Mouse (Mus musculus) embryonic facial prominence, embryonic 10.5 days (tissue): ENCODE results near the gene Canx. TPM values are rescaled to one million over a fixed set of nuclear protein-coding genes. Genes with fewer than 3 reads are reported as not detected.
"Not testable (repeated sequence)": the region's sequence is repeated elsewhere in the genome, so short reads cannot be mapped to it uniquely, and the experiment has no call there.

Source experiments
- DNase-seq: peaks from one replicate; pipeline ENCODE4 v3.0.0-alpha.2; 2017; ENCODE audit warnings: low spot score
- H3K27ac ChIP-seq: fragments of 300-500 bp; sonication (generic); replicated peaks from 2 replicates; pipeline ENCODE4 v1.5.1; 2016; ENCODE audit warnings: mild to moderate bottlenecking
- H3K27me3 ChIP-seq: fragments of 300-500 bp; sonication (generic); replicated peaks from 2 replicates; pipeline ENCODE4 v1.6.1; 2016; ENCODE audit warnings: low read depth, mild to moderate bottlenecking; ENCODE audit not compliant: poor library complexity, severe bottlenecking
- H3K36me3 ChIP-seq: fragments of 300-500 bp; sonication (generic); replicated peaks from 2 replicates; pipeline ENCODE4 v1.6.1; 2016; ENCODE audit warnings: mild to moderate bottlenecking, moderate library complexity
- H3K4me1 ChIP-seq: fragments of 300-500 bp; sonication (generic); 2 replicates; pipeline ENCODE4 v1.6.1; 2016
- H3K4me3 ChIP-seq: fragments of 300-500 bp; sonication (generic); 2 replicates; pipeline ENCODE4 v1.5.1; 2016; ENCODE audit warnings: mild to moderate bottlenecking, moderate library complexity
- H3K9me3 ChIP-seq: fragments of 300-500 bp; sonication (generic); 2 replicates; pipeline ENCODE4 v1.6.1; 2016; ENCODE audit warnings: mild to moderate bottlenecking
- WGBS: fragments of 180-500 bp; shearing (Covaris S2); methylation state at CpG from one replicate; pipeline ENCODE4 v1.1.7; 2016; 5-methylcytosine and 5-hydroxymethylcytosine counted together
- polyA plus RNA-seq: library from polyadenylated mRNA; unstranded; fragments of >200 nt; fragmentation: Nextera tagmentation; extraction: Ambion mirVana; gene quantifications from 2 replicates; pipeline ENCODE4 v1.2.1, GENCODE M21; 2016

Canx gene
- polyA plus RNA-seq, result 318 and 328 TPM in 2 replicates

DNA sequence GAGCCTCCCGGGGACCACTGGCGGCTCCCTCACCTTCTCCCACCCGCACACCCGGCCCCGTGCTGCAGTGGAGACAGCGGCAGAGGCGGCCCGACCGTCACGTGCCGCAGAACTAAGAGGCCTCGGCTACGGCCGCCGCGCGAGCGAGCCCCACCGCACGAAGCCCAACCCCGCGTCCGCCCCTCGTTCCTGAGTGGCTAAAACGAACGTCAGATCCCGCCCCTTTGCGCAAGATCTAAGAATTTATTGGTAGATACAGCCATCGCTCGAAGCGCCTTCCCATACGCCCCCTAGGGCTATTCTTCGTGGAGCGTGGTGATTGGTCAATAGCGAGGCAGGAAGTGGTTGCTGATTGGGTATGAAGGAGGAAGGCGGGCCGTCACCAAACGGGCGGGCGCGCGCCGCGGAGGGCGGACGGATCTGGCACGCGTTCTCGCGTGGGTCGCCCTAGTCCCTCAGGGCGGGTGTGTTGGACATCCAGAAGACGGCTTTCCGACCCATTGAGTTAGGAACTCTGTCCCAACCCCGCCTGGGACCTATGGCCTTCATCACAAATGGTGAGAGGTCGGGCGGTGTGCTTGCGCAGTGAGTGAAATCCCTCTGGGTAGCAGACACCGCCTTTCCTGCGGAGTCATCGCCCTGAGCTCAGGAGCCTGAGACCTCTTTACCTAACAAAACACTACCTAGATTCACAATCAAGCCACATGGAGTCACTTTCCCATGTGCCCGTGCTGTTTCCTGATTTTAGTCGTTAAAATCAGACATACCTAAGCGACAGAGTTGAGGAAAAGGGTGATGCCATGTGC, at the start of gene Canx:
Gene Canx (minus strand): TSS at position 178 of the 806 bp plus-strand sequence.
- H3K9me3 ChIP-seq, result no peaks in the 10 kb centered on the region
- peaks cover 30% of the 10 kb centered on the region for H3K36me3 ChIP-seq
- DNase-seq, result peak; percentile 99
- no peaks in the 10 kb centered on the region for H3K27me3 ChIP-seq
- under 1% methylated on average over 64 of the region's 64 CpGs for WGBS
- H3K4me1 ChIP-seq, result peaks cover 30% of the 10 kb centered on the region
- peak within 1 kb of the TSS; percentile 98 for H3K27ac ChIP-seq
- H3K4me3 ChIP-seq, result peak within 1 kb of the TSS; percentile 98

- Histone ChIP-seq H3K4me3 (no peak overlapping the region), H3K4me1 (peaks cover 26% of the 10 kb centered on the region), H3K36me3 (peaks cover 12% of the 10 kb centered on the region), H3K27me3 (peaks cover 6% of the 10 kb centered on the region), H3K9me3 (no peaks in the 10 kb centered on the region), H3K27ac (no peak overlapping the region)
- no peak for DNase-seq
- WGBS, result 91% methylated on average over 13 of the region's 13 CpGs
Observed at GRCm38 (mm10) chr11:50374286-50375015, 49.0 kb upstream of the Canx start.

DNA sequence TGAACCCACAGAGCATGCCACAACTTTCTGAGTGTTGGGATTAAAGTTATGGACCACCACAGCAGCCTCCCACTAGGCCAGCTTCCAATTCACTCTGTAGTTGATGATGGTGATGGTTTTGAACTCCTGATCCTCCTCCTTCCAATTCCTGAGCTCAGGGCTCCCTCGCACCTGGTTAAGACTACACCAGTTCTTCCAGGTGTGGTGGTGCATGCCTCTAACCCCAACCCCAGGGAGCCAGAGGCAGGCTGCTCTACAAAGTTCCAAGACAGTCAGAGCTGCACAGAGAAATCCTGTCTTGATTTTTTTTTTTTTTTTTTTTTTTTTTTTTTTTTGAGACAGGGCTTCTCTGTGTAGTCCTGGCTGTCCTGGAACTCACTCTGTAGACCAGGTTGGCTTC, 48.1 kb upstream of the Canx start:
- Histone ChIP-seq H3K36me3 (peaks cover 4% of the 10 kb centered on the region), H3K9me3 (no peaks in the 10 kb centered on the region), H3K4me3 (no peak overlapping the region), H3K27ac (no peak overlapping the region), H3K27me3 (peaks cover 6% of the 10 kb centered on the region), H3K4me1 (peaks cover 21% of the 10 kb centered on the region)
- no peak for DNase-seq
- 91% methylated on average over 1 of the region's 1 CpGs for WGBS

GRCm38 (mm10) chr11:50373086-50373485, 47.6 kb upstream of the Canx start:
- peaks cover 6% of the 10 kb centered on the region for H3K27me3 ChIP-seq
- no peaks in the 10 kb centered on the region for H3K9me3 ChIP-seq
- H3K36me3 ChIP-seq, result no peaks in the 10 kb centered on the region
- H3K4me3 ChIP-seq, result no peak overlapping the region
- H3K4me1 ChIP-seq, result peaks cover 21% of the 10 kb centered on the region
- no peak overlapping the region for H3K27ac ChIP-seq
- DNase-seq, result no peak

GRCm38 (mm10) chr11:50371911-50372310, 46.4 kb upstream of the Canx start:
- peaks cover 6% of the 10 kb centered on the region for H3K27me3 ChIP-seq
- peak overlapping the region; percentile 52 for H3K4me3 ChIP-seq
- H3K36me3 ChIP-seq, result no peaks in the 10 kb centered on the region
- peak overlapping the region; percentile 71; the same call in 1 of the 2 replicates for H3K27ac ChIP-seq
- DNase-seq, result no peak
- no peaks in the 10 kb centered on the region for H3K9me3 ChIP-seq
- peaks cover 21% of the 10 kb centered on the region for H3K4me1 ChIP-seq
- 97% methylated on average over 1 of the region's 1 CpGs for WGBS

DNA sequence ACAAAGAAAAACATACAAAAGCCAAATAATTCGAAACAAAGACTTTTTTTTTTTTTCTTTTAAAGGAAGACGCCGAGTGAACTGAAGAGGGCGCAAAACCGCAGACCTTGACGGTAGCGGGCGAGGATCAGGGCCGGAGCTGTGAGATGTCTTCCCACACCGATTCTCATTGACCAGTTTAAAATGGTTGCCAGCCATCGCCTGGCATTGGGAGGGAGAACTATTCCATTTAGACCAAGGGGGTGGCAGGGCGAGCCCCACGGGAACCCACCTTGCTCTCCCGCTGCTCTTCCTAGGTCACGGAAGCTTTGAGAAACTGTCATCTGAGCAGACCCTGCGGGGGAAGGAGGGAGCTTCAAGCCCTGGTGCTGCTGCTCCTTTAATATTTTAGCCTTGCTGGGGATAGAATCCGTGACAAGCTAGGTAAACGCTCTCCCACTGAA, 45.9 kb upstream of the Canx start:
- Histone ChIP-seq H3K9me3 (no peaks in the 10 kb centered on the region), H3K27me3 (peaks cover 6% of the 10 kb centered on the region), H3K4me3 (peak overlapping the region; percentile 52), H3K27ac (peak overlapping the region; percentile 71), H3K36me3 (no peaks in the 10 kb centered on the region), H3K4me1 (peaks cover 16% of the 10 kb centered on the region)
- DNase-seq, result peak; percentile 75
- WGBS, result 2% methylated on average over 18 of the region's 18 CpGs

DNA sequence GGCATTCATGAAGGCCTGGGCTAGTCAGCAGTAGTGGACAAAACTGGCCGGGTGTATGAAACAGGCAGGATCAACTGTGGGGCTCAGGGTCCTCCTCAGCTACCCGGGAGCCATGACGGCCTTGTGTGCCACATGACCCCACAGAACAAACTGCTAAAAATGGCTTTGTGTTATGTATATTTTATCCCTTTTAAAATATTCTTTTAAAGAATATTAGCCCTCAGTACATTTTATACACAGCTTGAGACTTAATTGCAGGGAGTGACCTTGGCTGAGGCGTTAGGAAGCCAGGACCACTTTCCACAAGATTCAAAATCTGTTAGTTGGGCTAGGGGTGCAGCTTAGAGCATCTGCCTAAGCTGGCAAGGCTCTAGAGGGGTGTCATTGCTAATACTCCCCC, 45.5 kb upstream of the Canx start:
- no peak for DNase-seq
- Histone ChIP-seq H3K27me3 (peaks cover 6% of the 10 kb centered on the region), H3K9me3 (no peaks in the 10 kb centered on the region), H3K27ac (peak overlapping the region; percentile 71), H3K4me3 (peak overlapping the region; percentile 52), H3K36me3 (no peaks in the 10 kb centered on the region), H3K4me1 (peaks cover 12% of the 10 kb centered on the region)
- 56% methylated on average over 4 of the region's 4 CpGs for WGBS

DNA sequence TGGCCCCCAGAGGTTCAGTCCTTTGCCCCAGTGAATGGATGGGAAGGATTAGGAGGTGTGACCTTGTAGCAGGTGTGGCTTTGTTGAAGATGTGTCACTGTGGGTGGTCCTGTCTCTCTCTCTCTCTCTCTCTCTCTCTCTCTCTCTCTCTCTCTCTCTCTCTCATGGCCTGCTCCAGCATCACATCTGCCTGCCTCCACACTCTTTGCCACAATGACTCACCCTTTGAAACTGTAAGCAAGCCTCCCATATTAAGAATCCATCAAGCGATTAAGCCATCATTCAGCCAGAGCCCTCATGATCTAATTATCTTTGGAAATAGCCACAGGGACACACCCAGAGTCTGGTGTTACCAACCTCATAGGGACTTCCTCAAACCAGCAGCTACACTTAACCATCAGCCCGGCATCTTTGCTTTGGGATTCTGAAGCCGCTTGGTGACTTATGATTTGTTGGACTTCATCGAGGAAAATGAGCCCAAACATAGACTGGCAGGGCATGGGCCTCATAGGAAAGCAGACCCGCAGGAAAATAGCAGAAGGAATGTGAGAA, 44.0 kb upstream of the Canx start:
- Histone ChIP-seq H3K27me3 (no peaks in the 10 kb centered on the region), H3K4me3 (no peak overlapping the region), H3K4me1 (peaks cover 11% of the 10 kb centered on the region; the same call in 1 of the 2 replicates), H3K27ac (no peak overlapping the region), H3K36me3 (no peaks in the 10 kb centered on the region), H3K9me3 (no peaks in the 10 kb centered on the region)
- DNase-seq, result no peak
- WGBS, result 90% methylated on average over 5 of the region's 5 CpGs

DNA sequence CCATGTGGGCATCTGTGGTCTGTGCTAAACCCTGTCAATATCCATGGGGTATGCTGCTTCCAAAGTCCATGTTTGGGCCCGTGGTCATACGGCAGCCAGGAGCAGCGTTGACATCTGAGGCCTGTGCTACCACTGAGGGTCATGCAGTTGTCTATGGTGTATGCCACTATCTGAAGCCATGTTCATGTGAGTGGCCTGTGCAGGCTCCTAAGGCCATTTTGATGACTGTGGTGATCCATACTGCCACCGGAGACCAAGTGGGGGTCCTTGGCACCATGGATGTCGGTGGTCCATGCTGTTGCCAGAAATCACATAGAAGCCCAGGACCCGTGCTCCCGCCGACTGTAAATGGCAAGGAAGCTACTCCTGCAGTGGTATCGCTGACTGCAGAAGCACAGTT, 42.1 kb upstream of the Canx start:
- 90% methylated on average over 9 of the region's 9 CpGs for WGBS
- H3K36me3 ChIP-seq, result no peaks in the 10 kb centered on the region

DNA sequence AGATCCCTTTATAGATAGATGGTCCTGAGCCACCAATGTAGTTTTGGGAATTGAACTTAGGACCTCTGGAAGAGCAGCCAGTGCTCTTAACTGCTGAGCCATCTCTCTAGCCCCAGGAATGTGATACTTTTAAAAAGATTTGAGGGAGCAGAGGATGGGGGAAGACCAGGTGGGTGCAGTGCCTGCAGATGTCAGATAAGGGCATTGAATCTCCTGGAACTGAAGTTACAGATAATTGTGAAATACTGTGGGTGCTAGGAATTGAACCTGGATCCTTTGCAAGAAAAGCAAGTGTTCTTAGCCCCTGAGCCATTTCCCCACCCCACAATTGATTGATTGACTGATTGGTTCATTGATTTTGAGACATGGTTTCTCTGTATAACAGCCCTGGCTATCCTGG, 39.8 kb upstream of the Canx start:
- Histone ChIP-seq H3K36me3 (no peaks in the 10 kb centered on the region), H3K27me3 (peaks cover 22% of the 10 kb centered on the region), H3K4me1 (no peaks in the 10 kb centered on the region), H3K9me3 (no peaks in the 10 kb centered on the region), H3K27ac (no peak overlapping the region), H3K4me3 (no peak overlapping the region)
- no peak for DNase-seq

More for the DNA sequence above, 42.1 kb upstream of the Canx start:
- no peaks in the 10 kb centered on the region for H3K27me3 ChIP-seq
- no peak overlapping the region for H3K27ac ChIP-seq
- no peak for DNase-seq
- no peaks in the 10 kb centered on the region for H3K9me3 ChIP-seq
- H3K4me3 ChIP-seq, result no peak overlapping the region
- peaks cover 11% of the 10 kb centered on the region; the same call in 1 of the 2 replicates for H3K4me1 ChIP-seq

- H3K27ac ChIP-seq, result no peak overlapping the region
- H3K36me3 ChIP-seq, result no peaks in the 10 kb centered on the region
- no peak overlapping the region for H3K4me3 ChIP-seq
- peaks cover 1% of the 10 kb centered on the region; the same call in 1 of the 2 replicates for H3K4me1 ChIP-seq
- DNase-seq, result peak; percentile 76
- no peaks in the 10 kb centered on the region for H3K9me3 ChIP-seq
- peaks cover 28% of the 10 kb centered on the region for H3K27me3 ChIP-seq
- WGBS, result 11% methylated on average over 4 of the region's 4 CpGs
Observed at GRCm38 (mm10) chr11:50364548-50364947, 39.1 kb upstream of the Canx start.

GRCm38 (mm10) chr11:50361282-50361681, 35.8 kb upstream of the Canx start:
- H3K27me3 ChIP-seq, result peaks cover 54% of the 10 kb centered on the region
- 79% methylated on average over 1 of the region's 1 CpGs for WGBS
- H3K4me3 ChIP-seq, DNase-seq, H3K36me3 ChIP-seq, H3K4me1 ChIP-seq, H3K27ac ChIP-seq, H3K9me3 ChIP-seq: not testable (repeated sequence)
